Mouse (Mus musculus) bone marrow macrophage, adult 2 months (primary cell): ENCODE results near the gene Slc46a1.

Experiments used
- CTCF ChIP-seq: IDR thresholded peaks from 2 replicates; pipeline ENCODE4 v1.5.1; 2012; ENCODE audit warnings: low read depth, mild to moderate bottlenecking, low read length, moderate library complexity
- POLR2A ChIP-seq: IDR thresholded peaks from 2 replicates; pipeline ENCODE4 v1.6.1; 2012; ENCODE audit warnings: mild to moderate bottlenecking, low read depth, low read length, borderline replicate concordance

- TF ChIP-seq CTCF (no peak), POLR2A (no peak)
These were observed 39.9 kb downstream of the Slc46a1 start for GRCm38 (mm10) chr11:78505430-78505829.
